Mouse (Mus musculus) myocyte (in vitro differentiated cells): ENCODE data around the gene Ddx54. TPM values are rescaled to one million over a fixed set of nuclear protein-coding genes. Genes with fewer than 3 reads are reported as not detected.

Source experiments
- H3K27me3 ChIP-seq: one replicate; pipeline ENCODE4 v1.6.1; 2011; ENCODE audit not compliant: control insufficient read depth, insufficient read depth, insufficient read length
- H3K36me3 ChIP-seq: one replicate; pipeline ENCODE4 v1.6.1; 2011; ENCODE audit not compliant: control insufficient read depth, insufficient read depth
- H3K4me2 ChIP-seq: one replicate; pipeline ENCODE4 v1.6.1; 2011; ENCODE audit warnings: low read depth, control low read depth
- H3K4me3 ChIP-seq: one replicate; pipeline ENCODE4 v1.5.1; 2011; ENCODE audit warnings: mild to moderate bottlenecking, control low read depth, moderate library complexity
- H3K79me2 ChIP-seq: one replicate; pipeline ENCODE4 v1.6.1; 2011; ENCODE audit not compliant: control insufficient read depth, insufficient read depth
- H3ac ChIP-seq: one replicate; pipeline ENCODE4 v1.6.1; 2011; ENCODE audit not compliant: control insufficient read depth, insufficient read length
- CEBPB ChIP-seq: IDR thresholded peaks from 2 replicates; pipeline ENCODE4 v1.6.1; 2011; ENCODE audit warnings: mild to moderate bottlenecking, moderate library complexity; ENCODE audit not compliant: poor library complexity, insufficient read depth, severe bottlenecking
- E2F4 ChIP-seq: IDR thresholded peaks from one replicate; pipeline ENCODE4 v1.6.1; 2011; ENCODE audit warnings: mild to moderate bottlenecking, control low read depth, moderate library complexity; ENCODE audit not compliant: insufficient read depth
- MAX ChIP-seq: IDR thresholded peaks from one replicate; pipeline ENCODE4 v1.6.1; 2011; ENCODE audit warnings: low read depth, mild to moderate bottlenecking, control low read depth
- MYOD1 ChIP-seq, 3 experiments: IDR thresholded peaks; one replicate each; pipeline ENCODE4 v1.6.1; 2011; ENCODE audit warnings: control low read depth in 2 of 3, low read depth in 2 of 3, mild to moderate bottlenecking in 2 of 3, moderate library complexity in 1 of 3; ENCODE audit not compliant: insufficient read length in 2 of 3, control insufficient read depth in 1 of 3
- MYOG ChIP-seq, 3 experiments: IDR thresholded peaks; one replicate each; pipeline ENCODE4 v1.6.1; 2011; ENCODE audit warnings: control low read depth in 2 of 3, low read depth in 2 of 3, mild to moderate bottlenecking in 2 of 3; ENCODE audit not compliant: insufficient read length in 2 of 3, control insufficient read depth in 1 of 3, insufficient read depth in 1 of 3
- POLR2A ChIP-seq: IDR thresholded peaks from one replicate; pipeline ENCODE4 v1.6.1; 2011; ENCODE audit warnings: low read depth, mild to moderate bottlenecking, control low read depth, moderate library complexity; ENCODE audit not compliant: insufficient read length
- POLR2AphosphoS2 ChIP-seq: IDR thresholded peaks from one replicate; pipeline ENCODE4 v1.6.1; 2011; ENCODE audit warnings: low read depth, control low read depth; ENCODE audit not compliant: insufficient read length
- REST ChIP-seq: IDR thresholded peaks from one replicate; pipeline ENCODE4 v1.6.1; 2011; ENCODE audit warnings: mild to moderate bottlenecking, control low read depth, moderate library complexity; ENCODE audit not compliant: insufficient read depth, insufficient read length
- SRF ChIP-seq: IDR thresholded peaks from one replicate; pipeline ENCODE4 v1.6.1; 2011; ENCODE audit warnings: low read depth; ENCODE audit not compliant: control insufficient read depth, insufficient read length
- TCF12 ChIP-seq: IDR thresholded peaks from one replicate; pipeline ENCODE4 v1.6.1; 2011; ENCODE audit warnings: mild to moderate bottlenecking, control low read depth; ENCODE audit not compliant: poor library complexity, insufficient read depth, severe bottlenecking
- TCF3 ChIP-seq: IDR thresholded peaks from one replicate; pipeline ENCODE4 v1.6.1; 2011; ENCODE audit warnings: low read depth, control low read depth; ENCODE audit not compliant: insufficient read length
- USF1 ChIP-seq: IDR thresholded peaks from one replicate; pipeline ENCODE4 v1.6.1; 2011; ENCODE audit warnings: low read depth, mild to moderate bottlenecking, control low read depth, moderate library complexity
- polyA plus RNA-seq: library from polyadenylated mRNA; unstranded; fragments of >200 nt; fragmentation: generic; extraction: Trizol; gene quantifications from one replicate; pipeline ENCODE4 v1.2.1, GENCODE M21; 2012; ENCODE audit warnings: missing spikeins

Gene Ddx54
- polyA plus RNA-seq, 1 experiment, result 56.3 TPM

- H3K4me2 ChIP-seq, result peak overlapping the region; percentile 18
These were observed 43.6 kb upstream of the Ddx54 start for GRCm38 (mm10) chr5:120568964-120569363.

GRCm38 (mm10) chr5:120569791-120570190, 42.7 kb upstream of the Ddx54 start:
- H3K4me3 ChIP-seq, result no peak overlapping the region
- H3ac ChIP-seq, result no peak overlapping the region
- peaks cover 16% of the 10 kb centered on the region for H3K36me3 ChIP-seq
- H3K27me3 ChIP-seq, result no peaks in the 10 kb centered on the region
- H3K79me2 ChIP-seq, result peaks cover 73% of the 10 kb centered on the region
- H3K4me2 ChIP-seq, result no peak overlapping the region
- TF ChIP-seq CEBPB (no peak), TCF12 (no peak), E2F4 (no peak), MAX (no peak), REST (no peak), TCF3 (no peak), MYOG (IDR thresholded peaks at IDR 0.05; ENCODE audit: control insufficient read depth in 1 of 3, insufficient read depth in 1 of 3, insufficient read length in 2 of 3, low read depth in 2 of 3) (no peak), POLR2AphosphoS2 (no peak), SRF (no peak), USF1 (no peak)

More at GRCm38 (mm10) chr5:120568964-120569363, 43.6 kb upstream of the Ddx54 start:
- no peak overlapping the region for H3ac ChIP-seq
- H3K27me3 ChIP-seq, result no peaks in the 10 kb centered on the region
- TF ChIP-seq POLR2A (no peak), SRF (no peak), MAX (no peak), CEBPB (no peak), MYOD1 (IDR thresholded peaks at IDR 0.05; ENCODE audit: control insufficient read depth in 1 of 3, insufficient read length in 2 of 3, low read depth in 2 of 3) (no peak)
- peaks cover 73% of the 10 kb centered on the region for H3K79me2 ChIP-seq
- H3K36me3 ChIP-seq, result peaks cover 15% of the 10 kb centered on the region
- H3K4me3 ChIP-seq, result no peak overlapping the region

- no peak overlapping the region for H3ac ChIP-seq
- H3K36me3 ChIP-seq, result peaks cover 16% of the 10 kb centered on the region
- no peak for TF ChIP-seq SRF
- TF ChIP-seq MYOD1 (IDR thresholded peaks at IDR 0.05; ENCODE audit: control insufficient read depth in 1 of 3, insufficient read length in 2 of 3, low read depth in 2 of 3), result peak in 1 of 3 experiments; percentile 13
- H3K27me3 ChIP-seq, result no peaks in the 10 kb centered on the region
- peaks cover 73% of the 10 kb centered on the region for H3K79me2 ChIP-seq
- H3K4me3 ChIP-seq, result no peak overlapping the region
- H3K4me2 ChIP-seq, result no peak overlapping the region
These were observed 42.1 kb upstream of the Ddx54 start for GRCm38 (mm10) chr5:120570289-120570897.

- Histone ChIP-seq H3K4me2 (peak overlapping the region; percentile 7), H3K79me2 (peaks cover 73% of the 10 kb centered on the region), H3K27me3 (no peaks in the 10 kb centered on the region), H3K36me3 (peaks cover 16% of the 10 kb centered on the region), H3K4me3 (no peak overlapping the region), H3ac (no peak overlapping the region)
- no peak for TF ChIP-seq MYOD1 (IDR thresholded peaks at IDR 0.05; ENCODE audit: control insufficient read depth in 1 of 3, insufficient read length in 2 of 3, low read depth in 2 of 3)
- TF ChIP-seq REST, result no peak
- TF ChIP-seq TCF3, result no peak
- TF ChIP-seq TCF12, result no peak
- TF ChIP-seq SRF, result no peak
- no peak for TF ChIP-seq USF1
- TF ChIP-seq MAX, result no peak
- no peak for TF ChIP-seq POLR2A
- no peak for TF ChIP-seq E2F4
These were observed 41.3 kb upstream of the Ddx54 start for GRCm38 (mm10) chr5:120571056-120571740.

- Histone ChIP-seq H3K36me3 (peaks cover 13% of the 10 kb centered on the region), H3ac (no peak overlapping the region), H3K27me3 (no peaks in the 10 kb centered on the region), H3K4me3 (no peak overlapping the region), H3K79me2 (peaks cover 66% of the 10 kb centered on the region), H3K4me2 (no peak overlapping the region)
- TF ChIP-seq MAX (no peak), MYOG (IDR thresholded peaks at IDR 0.05; ENCODE audit: control insufficient read depth in 1 of 3, insufficient read depth in 1 of 3, insufficient read length in 2 of 3, low read depth in 2 of 3) (no peak), POLR2AphosphoS2 (no peak), SRF (no peak)
These were observed 38.0 kb upstream of the Ddx54 start for GRCm38 (mm10) chr5:120574469-120575063.
